Mouse (Mus musculus) mouse trophoblast stem cell (cell line): ENCODE data around the gene Jak3.

Source experiments
- in situ Hi-C, 2 experiments: fragments of 300-500 bp; cut with MseI, MboI; formaldehyde crosslinking; loops; 2 replicates in 1 of 2; 3 replicates in 1 of 2; pipeline ENCODE4 v1.15.1; 2025

The Jak3 gene

DNA sequence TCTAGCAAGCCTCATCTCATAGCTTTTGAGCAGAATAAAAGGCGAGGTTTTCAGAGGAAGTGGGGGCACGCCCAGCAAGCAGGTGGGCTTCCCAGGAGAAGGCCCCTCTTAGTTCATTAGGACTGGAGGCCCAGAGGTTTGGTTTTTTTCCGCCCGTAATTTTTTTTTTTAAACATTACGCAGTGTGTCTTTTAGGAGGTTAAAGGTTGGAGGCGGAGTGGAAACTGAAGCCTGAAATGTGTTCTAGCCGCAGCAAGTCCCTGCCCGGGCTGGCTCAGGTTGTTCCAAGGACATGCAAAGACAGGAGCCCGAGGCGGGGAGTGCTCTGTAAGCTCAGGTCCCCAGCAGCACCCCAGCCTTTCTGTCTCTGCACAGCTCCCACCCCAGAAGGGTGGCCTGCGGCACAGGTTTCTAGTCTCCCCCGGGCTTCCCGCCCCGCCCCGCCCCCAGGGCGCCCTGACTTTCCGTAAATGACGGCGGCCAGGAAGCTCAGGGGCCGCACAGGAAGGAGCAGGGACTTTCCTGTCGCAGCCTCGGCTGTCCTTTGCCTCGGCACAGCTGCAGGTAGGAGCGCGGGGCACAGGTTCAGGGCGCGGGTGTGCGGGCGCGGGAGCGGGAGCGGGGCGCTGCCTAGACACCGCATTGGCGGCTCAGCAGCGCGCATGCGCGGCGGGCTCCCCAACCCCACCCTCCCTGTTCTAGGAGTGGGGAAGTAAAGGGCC, at the start of gene Jak3:
Jak3 (plus strand) TSS at position 277 of the 722 bp plus-strand sequence.
- in situ Hi-C loops: no loop called here

DNA sequence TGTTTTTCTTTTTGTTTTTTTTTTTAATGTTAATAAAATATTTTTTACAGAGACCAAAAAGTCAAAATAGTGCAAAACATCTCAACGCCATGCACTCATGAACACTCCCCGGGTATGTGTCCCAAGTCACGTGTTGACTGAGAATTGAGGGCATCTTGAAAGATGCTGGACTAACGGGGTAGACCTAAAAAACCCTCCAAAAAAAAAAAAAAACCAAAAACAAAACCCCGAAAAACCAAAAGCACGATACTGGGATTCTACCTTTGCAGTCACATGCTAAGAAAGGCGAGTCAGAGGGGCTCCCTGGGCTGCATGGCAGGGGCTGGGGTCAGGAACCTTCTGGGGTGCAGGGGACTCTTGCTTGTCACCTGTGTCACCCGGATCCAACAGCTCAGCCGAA, 49.3 kb upstream of the Jak3 start:
- in situ Hi-C loops: no loop called here

DNA sequence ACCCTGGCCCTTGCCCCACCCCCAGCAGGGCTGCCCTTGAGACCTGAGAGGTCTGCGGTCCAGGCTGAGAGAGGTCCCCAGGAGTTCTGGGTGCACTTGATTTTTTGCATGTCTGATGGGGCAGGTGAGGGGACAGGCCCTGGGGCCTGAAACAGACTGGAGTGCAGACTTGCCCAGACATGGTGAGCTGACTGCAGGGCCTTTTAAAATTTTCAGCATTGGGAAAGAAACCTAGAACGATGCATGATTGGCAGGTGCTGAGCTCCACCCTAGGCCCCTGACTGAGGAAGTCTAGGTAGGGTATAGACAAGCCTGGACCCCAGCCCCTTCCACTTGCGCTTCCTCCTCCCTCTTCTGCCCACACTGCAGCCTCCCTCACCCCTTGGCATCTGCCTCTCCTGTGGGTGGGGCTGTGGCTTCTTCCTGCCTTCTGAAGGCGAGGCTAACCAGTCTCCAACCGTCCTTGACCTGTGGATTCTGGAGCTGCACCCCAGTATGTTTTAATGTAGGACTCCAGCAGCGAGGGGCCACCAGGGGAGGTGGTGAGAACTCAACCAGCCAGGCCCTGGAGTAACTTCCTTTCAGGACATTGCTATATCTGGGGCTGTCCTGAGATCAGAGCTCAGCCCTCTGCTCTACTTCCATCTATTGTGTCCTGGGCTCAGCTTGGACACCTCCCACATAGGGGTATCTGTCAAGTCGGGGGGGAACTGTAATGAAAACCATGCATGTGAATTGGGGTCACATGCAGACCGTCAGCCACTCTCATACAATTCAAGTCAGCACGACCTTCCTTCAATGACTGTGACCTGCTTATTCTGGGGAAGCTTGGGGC, 48.6 kb upstream of the Jak3 start:
- in situ Hi-C loops: no loop called here

DNA sequence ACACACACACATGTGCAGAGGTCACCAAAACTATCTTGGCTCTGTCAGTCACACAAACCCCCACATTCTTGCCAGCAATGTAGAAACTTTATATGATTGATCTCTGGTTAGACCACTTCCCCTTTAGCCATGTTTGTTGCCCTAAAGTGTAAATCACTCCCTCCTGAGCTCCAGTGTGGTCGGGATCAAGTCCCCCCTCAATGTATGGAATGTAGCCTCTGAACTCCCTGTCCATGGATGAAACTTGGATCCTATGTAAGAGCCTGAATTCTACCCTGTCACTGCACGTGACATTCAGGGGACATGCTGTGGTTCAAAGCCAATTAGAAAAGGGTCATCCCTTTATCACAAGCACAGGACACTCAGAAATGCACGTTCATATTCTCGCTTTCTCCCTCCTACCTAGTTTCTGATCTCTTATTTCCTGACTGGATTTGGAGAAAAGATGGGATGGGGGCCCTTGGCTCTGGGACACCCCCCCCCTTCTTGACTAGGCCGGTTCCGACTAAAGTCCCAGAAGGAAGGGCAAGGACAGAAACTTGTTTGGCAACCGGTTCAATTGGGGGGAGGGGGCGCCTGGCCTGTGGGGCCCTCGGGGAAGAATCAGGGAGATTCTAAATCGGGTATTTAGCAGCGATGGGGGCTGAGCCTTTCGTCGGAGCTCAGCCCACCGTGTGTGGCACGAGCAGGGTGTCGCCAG, 47.5 kb upstream of the Jak3 start:
- in situ Hi-C loops: no loop called here

DNA sequence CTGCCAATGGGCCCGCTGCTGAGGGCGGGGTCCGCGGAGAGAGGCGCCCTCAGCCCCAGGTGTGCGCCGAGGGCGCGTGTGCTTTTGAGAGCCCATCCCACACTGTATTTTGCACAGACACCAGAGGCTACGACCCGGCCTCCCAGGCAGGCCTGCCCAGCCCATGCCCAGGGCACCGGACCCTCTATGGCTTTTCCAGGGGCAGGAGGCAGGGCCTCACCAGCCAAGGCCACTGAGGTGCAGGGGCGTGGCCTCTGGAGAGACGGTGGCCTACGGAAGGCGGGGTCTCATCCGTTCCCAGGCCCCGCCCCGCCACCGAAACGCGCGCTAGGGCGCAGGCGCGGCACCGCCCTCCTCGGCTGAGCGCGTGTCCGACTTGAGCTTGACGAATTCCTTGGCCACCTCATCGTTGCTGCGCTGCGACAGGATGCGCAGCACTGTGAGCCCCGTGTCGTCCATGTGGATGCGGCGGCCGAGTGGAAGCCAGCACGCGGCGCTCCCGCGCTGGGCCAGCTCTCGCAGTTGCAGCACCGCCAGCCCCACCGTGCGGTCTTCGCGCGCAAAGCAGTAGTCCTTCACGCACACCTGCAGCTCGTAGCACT, 46.9 kb upstream of the Jak3 start:
- in situ Hi-C loops: no loop called here

DNA sequence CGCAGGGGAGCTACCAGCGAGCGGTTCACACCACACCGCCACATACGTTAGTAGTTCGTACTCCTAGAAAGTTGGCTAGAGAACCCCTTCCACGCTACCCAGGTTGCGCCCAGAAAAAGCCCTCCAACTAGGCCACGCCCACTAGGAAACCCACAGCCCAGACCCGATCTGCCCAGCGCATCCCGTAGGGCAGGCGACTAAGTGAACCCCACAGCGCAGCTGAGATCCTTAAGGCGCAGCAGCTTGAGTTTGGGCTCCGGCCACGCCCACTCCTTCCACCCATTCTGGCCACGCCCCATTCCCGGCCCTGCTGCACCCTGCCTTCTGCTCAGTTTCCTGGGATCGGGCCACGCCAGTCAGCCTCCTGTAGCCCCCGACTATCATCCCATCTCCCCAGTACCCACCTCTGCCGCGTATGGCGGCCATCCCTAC, 46.3 kb upstream of the Jak3 start:
- in situ Hi-C loops: no loop called here

DNA sequence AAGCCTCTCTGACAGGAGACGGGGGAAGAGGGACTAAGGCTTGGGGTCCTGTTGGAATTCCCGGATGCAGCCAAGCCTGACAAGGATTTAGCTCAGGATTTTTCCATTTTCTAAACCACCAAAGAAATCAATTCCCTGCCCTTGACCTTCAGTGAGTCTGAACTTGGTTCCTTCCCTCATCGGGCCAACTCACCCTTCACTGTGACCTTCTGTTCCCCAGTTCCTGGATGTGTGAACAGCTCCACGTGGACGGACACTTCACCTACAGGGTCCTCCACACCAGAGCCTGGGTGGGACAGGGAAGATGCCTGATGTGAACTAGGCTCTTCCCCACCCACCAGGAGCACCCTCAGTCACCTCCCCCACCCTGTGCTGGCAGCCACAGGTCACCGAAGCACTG, 45.3 kb upstream of the Jak3 start:
- in situ Hi-C loops: no loop called here

DNA sequence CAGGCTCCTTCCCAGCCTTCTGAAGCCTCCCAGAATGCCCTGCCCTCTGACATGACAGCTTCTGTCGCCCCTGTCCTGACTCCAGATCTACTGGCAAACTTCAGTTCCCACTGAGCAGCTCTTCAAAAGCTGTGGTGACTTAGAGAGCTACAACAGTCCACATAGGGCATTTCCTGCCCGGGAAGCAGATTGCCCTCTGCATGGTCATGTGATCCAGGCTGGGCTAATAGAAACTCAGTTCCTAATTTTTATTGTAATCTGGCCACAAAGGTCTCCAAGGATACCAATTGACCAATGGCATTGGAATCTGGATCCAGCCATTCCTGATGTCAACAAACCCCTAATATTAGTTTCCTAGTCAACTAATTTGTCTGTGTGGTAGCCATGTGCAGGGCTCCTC, 44.2 kb upstream of the Jak3 start:
- in situ Hi-C loops: no loop called here

DNA sequence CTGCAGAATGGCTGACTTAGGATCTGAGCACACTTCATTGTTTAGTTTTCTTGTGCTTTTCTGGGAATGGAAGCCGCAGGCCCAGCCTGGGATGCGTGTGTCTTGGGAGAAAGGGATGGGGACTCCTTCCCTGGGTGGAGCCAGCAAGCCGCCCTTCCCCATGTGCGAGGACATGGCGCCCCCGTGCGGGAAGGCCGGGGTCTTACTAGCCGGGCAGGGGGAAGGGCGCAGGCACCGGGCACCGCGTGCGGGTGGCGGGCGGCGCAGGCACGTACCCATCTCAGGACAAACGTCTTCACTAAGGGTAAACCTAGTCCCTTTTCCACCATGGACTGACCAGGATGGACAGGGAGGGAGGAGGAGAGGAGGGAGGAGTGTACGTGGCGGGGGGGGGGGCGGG, 42.9 kb upstream of the Jak3 start:
- in situ Hi-C loops: no loop called here

DNA sequence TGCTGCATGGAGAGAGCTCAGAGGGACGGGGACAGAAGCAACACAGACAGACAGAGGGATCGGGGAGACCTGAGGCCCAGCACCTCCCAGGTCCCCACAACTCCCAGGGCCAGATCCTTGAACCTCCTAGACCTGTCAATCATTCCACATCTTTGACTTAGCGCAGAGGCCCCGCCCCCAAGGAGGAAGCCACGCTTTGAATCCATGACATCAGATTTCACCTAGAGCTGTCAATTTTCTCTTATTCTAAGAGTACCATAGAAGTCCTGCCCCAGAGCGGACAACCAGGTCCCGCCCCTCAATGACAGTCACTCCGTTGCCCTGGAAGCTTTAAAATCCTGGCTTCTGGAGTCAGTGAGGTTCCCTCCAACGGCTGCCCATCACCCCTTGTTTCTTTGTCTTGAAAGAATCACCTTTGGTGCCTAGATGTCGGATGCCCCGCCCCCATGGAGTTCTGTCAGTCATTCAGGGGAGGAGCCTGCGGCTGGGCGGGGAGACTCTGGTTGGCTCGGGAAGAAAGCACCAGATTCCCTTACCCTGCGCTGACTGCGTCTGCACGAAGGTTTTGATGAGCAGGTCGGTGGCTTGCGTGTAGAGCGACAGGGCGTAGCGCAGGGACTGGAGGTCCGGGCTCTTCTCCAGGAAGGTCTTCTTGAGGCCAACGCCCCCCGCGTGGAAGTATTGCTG, 42.0 kb upstream of the Jak3 start:
- in situ Hi-C loops: no loop called here

DNA sequence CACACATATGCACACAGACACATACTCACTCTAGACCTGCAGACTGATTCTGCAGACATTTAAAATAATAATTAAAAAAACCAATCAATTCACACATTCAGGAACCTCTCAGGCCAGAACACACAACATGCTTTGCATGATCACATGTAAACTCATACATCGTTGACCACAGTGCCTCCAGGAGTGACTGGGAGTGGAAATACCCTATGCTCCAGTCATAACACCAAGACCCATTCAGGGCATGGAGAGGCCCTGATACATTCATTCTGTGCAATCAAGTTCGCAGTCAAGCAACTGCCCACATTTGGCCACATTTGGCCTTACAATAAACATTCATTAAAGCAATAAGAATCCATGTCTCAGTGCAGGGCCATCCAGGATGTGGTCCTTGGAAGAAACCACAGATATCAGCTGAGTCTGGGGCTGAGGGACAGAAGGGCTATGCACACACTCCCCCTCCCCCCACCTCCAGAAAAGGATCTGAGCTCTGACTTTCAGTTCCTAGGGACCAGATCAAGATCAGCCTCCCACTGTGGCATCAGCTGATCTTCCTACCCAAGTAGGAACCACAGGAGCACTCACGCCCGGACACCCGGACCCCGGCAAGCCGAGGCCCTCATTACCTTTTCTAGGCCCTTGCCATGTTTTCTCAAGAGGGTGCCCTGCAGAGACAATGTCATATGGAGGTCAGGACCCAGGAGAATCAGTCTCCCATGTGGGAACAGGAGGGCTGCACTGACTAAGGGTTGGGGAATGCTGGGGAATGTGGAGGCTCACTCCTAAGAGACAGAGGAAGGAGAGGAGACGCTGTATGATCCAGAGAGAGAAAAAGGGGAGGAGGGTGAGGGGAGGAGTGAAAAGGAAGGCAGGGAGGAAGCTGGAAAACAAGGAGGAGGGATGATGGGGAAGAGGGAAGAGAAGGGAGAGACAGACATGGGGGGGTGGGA, 38.7 kb upstream of the Jak3 start:
- in situ Hi-C loops: no loop called here

DNA sequence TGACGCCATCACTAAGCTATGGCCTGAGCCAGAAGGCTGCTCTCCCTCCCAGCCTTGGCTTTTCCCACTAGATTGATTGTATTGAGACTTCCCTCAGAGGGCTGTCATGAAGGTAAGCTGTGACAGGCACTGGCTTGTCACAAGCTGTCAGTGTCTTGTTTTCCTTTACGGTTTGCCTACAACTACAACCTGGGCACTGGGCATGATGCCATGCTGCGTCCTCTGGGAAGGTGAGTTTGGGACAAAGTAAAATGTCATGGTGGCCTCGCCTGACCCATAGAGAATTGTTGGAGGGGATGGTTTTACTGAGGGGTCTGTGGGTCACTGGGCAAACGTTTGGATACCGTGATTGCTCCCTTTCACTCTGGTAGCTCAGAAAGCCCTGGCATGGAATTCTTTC, 37.8 kb upstream of the Jak3 start:
- in situ Hi-C loops: no loop called here

DNA sequence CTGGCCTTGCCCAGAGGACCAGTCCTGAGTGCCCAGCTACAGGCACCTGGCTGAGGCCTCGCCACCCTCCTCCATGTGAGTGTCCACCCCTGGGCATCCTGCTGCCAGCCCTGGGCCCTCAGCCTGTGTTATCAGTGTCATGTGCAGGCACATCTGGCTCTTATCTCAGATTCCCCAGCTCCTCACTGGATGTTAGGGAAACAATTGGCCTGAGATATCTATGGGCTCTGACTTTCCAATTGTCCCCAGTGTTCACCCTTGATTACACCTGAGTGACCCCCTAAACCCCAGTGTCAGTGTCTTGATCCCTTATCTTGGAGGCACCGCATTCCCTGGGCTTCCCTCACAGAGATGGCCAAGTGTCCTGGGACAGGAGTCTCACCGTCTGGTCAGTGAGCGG, 36.8 kb upstream of the Jak3 start:
- in situ Hi-C loops: no loop called here

DNA sequence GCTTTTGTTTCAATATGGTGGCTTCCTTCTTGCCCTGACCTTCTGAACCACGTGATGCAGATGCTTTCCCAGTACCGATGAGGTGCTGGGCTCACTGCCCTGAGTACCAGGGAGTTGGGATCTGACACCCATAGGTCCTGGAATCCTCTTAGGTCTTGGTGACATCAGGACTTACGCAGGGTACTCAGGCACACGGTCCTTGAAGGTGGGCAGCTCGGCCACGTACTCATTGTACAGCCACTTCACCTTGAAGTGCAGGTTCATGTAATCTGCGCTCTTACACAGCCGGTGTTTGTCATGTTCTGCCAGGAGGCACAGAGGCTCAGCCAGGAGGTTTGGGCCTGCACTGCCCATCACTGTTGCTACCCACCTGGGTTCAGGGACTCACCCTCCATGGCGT, 30.6 kb upstream of the Jak3 start:
- in situ Hi-C loops: no loop called here

DNA sequence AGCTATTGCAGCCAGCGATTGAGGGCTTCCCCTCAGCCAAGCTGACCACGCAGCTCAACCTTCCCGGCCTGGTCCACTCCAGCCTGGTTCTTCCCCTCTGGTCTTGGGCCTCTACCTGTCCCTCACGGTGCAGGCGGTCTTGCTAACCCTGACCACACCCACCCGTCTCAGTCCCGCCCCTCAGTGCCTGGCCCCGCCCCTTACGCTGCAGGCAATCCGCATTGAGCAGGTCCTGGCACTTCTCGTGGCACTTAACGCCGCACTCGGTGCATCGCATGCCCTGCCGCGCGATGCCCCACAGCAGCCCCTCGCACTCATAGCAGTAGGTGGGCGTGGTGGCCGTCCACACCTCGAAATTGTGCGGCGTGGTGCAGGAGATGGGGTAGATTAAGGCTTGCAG, 21.5 kb upstream of the Jak3 start:
- in situ Hi-C loops: loop anchor here in 1 of 2 experiments (10.0 kb wide), 1 partner anchor 90 kb away; the partner anchor contains the start of genes Nxnl1 and Slc27a1

DNA sequence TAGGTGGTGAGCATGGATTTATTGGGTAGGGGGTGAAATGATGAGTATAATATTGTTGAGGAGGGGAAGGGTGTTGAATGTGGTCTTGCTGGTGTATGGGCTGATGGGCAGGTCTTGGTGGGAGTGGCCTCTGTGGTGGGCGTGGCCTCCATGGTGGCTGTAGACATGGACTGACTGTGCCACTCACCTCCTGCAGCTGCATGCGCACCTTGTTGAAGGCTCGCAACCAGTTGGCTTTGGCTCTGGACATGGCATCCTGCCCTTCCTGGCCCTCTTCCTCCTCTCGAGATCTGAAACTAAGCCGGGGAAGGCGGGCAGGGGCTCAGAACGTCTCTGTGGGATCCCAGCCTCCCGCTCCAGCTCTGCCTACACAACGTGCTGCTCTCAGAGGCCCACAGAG, 18.3 kb upstream of the Jak3 start:
- in situ Hi-C loops: loop anchor here in 1 of 2 experiments (10.0 kb wide), 1 partner anchor 93 kb away; the partner anchor contains the start of genes Nxnl1 and Slc27a1

DNA sequence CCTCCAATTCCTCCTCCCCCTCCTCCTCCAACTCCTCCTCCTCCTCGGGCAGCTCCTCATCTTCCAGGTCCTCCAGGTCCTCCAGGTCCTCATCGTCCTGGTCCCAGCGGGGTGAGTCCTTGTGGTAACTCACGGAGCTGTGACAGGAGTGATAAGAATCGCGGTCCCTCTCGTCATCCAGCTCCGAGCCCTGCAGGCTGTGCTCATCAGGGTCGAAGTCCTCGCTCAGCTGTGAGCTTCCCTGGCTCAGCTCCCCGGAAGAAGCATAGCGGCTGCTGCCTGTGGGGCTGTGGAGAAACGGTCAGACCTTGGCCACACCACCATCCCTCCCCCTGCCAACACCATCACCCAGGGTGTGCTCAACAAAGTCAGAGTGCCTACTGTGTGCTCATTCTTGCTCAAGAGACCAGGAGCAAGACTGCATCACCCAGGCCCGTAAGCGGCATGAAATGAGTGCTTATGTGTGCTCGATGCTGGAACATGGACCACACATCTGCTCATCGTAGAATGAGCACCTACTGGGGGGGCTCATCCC, 17.5 kb upstream of the Jak3 start:
- in situ Hi-C loops: loop anchor here in 1 of 2 experiments (10.0 kb wide), 1 partner anchor 94 kb away; the partner anchor contains the start of genes Nxnl1 and Slc27a1

DNA sequence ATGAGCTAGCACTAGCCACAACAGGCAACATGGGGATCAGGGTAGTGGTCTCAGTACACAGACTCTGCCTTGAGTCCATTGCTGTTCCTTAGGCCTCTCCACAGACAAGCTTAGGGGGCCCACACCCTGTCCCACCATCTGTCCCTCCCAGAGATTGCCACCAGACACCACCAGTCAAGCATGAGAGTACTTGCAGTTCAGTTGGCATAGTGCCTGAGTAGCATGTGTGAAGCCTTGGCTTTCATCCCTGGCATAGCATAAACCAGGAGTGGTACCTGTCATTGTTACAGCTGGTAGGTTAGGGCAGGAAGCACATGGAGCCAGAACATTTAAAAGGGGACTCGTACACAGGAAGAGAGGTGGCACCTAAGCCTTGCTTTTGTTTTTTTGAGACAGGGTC, 16.3 kb upstream of the Jak3 start:
- in situ Hi-C loops: loop anchor here (10.0 kb wide), 1 partner anchor 95 kb away; the partner anchor contains the start of genes Nxnl1 (in 2 of the 2) and Slc27a1 (in 2 of the 2)

DNA sequence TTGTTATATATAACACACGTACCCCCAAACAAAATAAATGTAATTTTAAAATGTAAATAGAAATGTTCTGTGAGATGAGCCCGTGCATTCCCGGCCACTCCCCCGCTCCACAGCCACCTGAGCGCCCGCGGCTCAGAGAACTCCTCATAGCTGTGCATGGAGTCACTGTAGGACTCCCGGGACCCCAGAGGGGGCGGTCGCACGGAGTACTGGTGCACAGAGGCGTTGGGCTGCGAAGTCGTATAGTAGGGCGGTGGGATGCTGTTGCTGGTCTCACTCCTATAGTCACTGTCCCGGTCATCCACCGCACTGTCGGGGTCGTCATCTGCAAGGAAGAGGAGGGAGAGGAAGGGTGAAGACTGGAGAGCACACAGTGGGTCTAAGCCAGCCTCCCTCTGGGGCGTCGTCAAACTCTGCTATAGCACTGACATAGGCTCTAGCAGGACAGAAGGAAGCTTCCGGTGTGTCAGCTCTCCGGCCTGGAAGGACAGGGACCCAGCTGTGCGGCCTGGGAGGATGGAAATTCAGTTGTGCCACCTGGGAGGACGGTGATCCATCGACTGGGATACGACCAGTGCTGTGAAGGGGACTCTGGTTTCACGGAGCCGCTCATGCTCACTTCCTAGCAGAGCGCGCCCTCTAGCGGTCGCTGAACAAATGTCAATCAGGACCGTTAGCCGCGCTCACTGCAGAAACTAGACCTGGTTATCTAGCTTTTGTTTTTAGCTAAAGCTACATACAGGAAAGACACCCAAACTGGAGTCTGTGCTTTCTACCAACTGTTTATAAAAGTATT, 15.6 kb upstream of the Jak3 start:
- in situ Hi-C loops: loop anchor here in 1 of 2 experiments (10.0 kb wide), 1 partner anchor 96 kb away; the partner anchor contains the start of genes Nxnl1 and Slc27a1
